Mouse (Mus musculus) limb, embryonic 14.5 days (tissue): ENCODE results near the gene Ebf4. TPM values are rescaled to one million over a fixed set of nuclear protein-coding genes. Genes with fewer than 3 reads are reported as not detected.

Experiments used
- ATAC-seq: fragments of 200-750 bp; cut with Nextera tagmentation; 2 replicates; pipeline ENCODE4 v1.8.0; 2017; ENCODE audit warnings: low read depth, moderate number of reproducible peaks, moderate TSS enrichment; ENCODE audit not compliant: low FRiP score
- DNase-seq: peaks from one replicate; pipeline ENCODE4 v3.0.0-alpha.2; 2015; ENCODE audit warnings: low spot score
- H3K27ac ChIP-seq: fragments of 300-500 bp; sonication (generic); replicated peaks from 2 replicates; pipeline ENCODE4 v1.5.1; 2014; ENCODE audit warnings: low read depth, mild to moderate bottlenecking, low read length, moderate library complexity, mixed read lengths
- H3K27me3 ChIP-seq: fragments of 300-500 bp; sonication (generic); 2 replicates; pipeline ENCODE4 v1.6.1; 2014; ENCODE audit warnings: low read length, mixed read lengths; ENCODE audit not compliant: control insufficient read depth, insufficient read depth
- H3K36me3 ChIP-seq: fragments of 300-500 bp; sonication (generic); 2 replicates; pipeline ENCODE4 v1.6.1; 2014; ENCODE audit warnings: mild to moderate bottlenecking, low read length, moderate library complexity, mixed read lengths; ENCODE audit not compliant: control insufficient read depth, insufficient read depth
- H3K4me1 ChIP-seq: fragments of 300-500 bp; sonication (generic); 2 replicates; pipeline ENCODE4 v1.6.1; 2014; ENCODE audit warnings: antibody characterized with exemption, low read length, mixed read lengths; ENCODE audit not compliant: control insufficient read depth, insufficient read depth
- H3K4me2 ChIP-seq: fragments of 300-500 bp; sonication (generic); replicated peaks from 2 replicates; pipeline ENCODE4 v1.6.1; 2014; ENCODE audit warnings: low read depth, mild to moderate bottlenecking, low read length, moderate library complexity; ENCODE audit not compliant: severe bottlenecking
- H3K4me3 ChIP-seq: fragments of 300-500 bp; sonication (generic); replicated peaks from 2 replicates; pipeline ENCODE4 v1.5.1; 2014; ENCODE audit warnings: low read length
- H3K9ac ChIP-seq: fragments of 300-500 bp; sonication (generic); 2 replicates; pipeline ENCODE4 v1.6.1; 2014; ENCODE audit warnings: mild to moderate bottlenecking, low read depth, low read length, moderate library complexity; ENCODE audit not compliant: severe bottlenecking
- H3K9me3 ChIP-seq: fragments of 300-500 bp; sonication (generic); 2 replicates; pipeline ENCODE4 v1.6.1; 2016; ENCODE audit warnings: low read length; ENCODE audit not compliant: control insufficient read depth
- POLR2A ChIP-seq: fragments of 200-500 bp; IDR thresholded peaks from 2 replicates; pipeline ENCODE4 v1.8.0; 2012; ENCODE audit warnings: inconsistent platforms, mild to moderate bottlenecking, moderate library complexity, borderline replicate concordance; ENCODE audit not compliant: insufficient read depth, insufficient read length; ENCODE audit errors: extremely low read depth
- WGBS: fragments of 180-500 bp; shearing (Covaris S2); extraction: QIAGEN DNeasy Blood & Tissue Kit; methylation state at CpG from one replicate; pipeline ENCODE4 v1.1.7; 2014; 5-methylcytosine and 5-hydroxymethylcytosine counted together
- polyA plus RNA-seq, 2 experiments: library from polyadenylated mRNA; depleted of rRNA in 1 of 2; stranded (reverse) in 1 of 2; unstranded in 1 of 2; fragments of >200 nt; fragmentation: Nextera tagmentation in 1 of 2; extraction: Ambion mirVana in 1 of 2; gene quantifications; 2 replicates each; pipeline versions ENCODE4 v1.2.1 to v1.2.3; 2012 to 2014

Ebf4 gene
- polyA plus RNA-seq, 2 experiments = 5.7 to 27.4 TPM

GRCm38 (mm10) chr2:130295331-130296133 is 563 bp downstream of the Ebf4 start:
- peak; percentile 45 for ATAC-seq
- Histone ChIP-seq H3K27me3 (peaks cover 11% of the 10 kb centered on the region; the same call in 1 of the 2 replicates), H3K4me1 (peaks cover 17% of the 10 kb centered on the region), H3K4me2 (peak overlapping the region; percentile 81), H3K9me3 (no peaks in the 10 kb centered on the region), H3K27ac (peak overlapping the region; percentile 48; the same call in 1 of the 2 replicates), H3K9ac (peak overlapping the region; percentile 84), H3K4me3 (peak overlapping the region; percentile 69), H3K36me3 (peaks cover 5% of the 10 kb centered on the region; the same call in 1 of the 2 replicates)
- peak; percentile 54 for DNase-seq
- 1% methylated on average over 35 of the region's 99 CpGs for WGBS
- no peak for TF ChIP-seq POLR2A

- Histone ChIP-seq H3K27ac (no peak overlapping the region), H3K4me1 (peaks cover 17% of the 10 kb centered on the region), H3K4me2 (peak overlapping the region; percentile 81), H3K4me3 (peak overlapping the region; percentile 69), H3K27me3 (peaks cover 11% of the 10 kb centered on the region; the same call in 1 of the 2 replicates), H3K9ac (peak overlapping the region; percentile 84), H3K9me3 (no peaks in the 10 kb centered on the region), H3K36me3 (peaks cover 9% of the 10 kb centered on the region; the same call in 1 of the 2 replicates)
- ATAC-seq (peak; percentile 28), DNase-seq (no peak)
- no peak for TF ChIP-seq POLR2A
- WGBS = 7% methylated on average over 20 of the region's 20 CpGs
These were observed 1.3 kb downstream of the Ebf4 start for GRCm38 (mm10) chr2:130296134-130296745.

- no peak overlapping the region for H3K9ac ChIP-seq
- no peak for DNase-seq
- peaks cover 11% of the 10 kb centered on the region; the same call in 1 of the 2 replicates for H3K27me3 ChIP-seq
- no peak for TF ChIP-seq POLR2A
- no peak overlapping the region for H3K27ac ChIP-seq
- no peaks in the 10 kb centered on the region for H3K9me3 ChIP-seq
- H3K36me3 ChIP-seq = peaks cover 10% of the 10 kb centered on the region
- no peak overlapping the region for H3K4me2 ChIP-seq
- WGBS = 82% methylated on average over 9 of the region's 9 CpGs
- H3K4me1 ChIP-seq = peaks cover 17% of the 10 kb centered on the region
- no peak for ATAC-seq
- no peak overlapping the region for H3K4me3 ChIP-seq
These were observed 2.6 kb downstream of the Ebf4 start for GRCm38 (mm10) chr2:130297580-130297979.

GRCm38 (mm10) chr2:130303014-130303413 is 8.0 kb downstream of the Ebf4 start:
- H3K9ac ChIP-seq = no peak overlapping the region
- WGBS = 64% methylated on average over 4 of the region's 4 CpGs
- ATAC-seq = no peak
- DNase-seq = no peak
- no peak overlapping the region for H3K4me3 ChIP-seq
- no peaks in the 10 kb centered on the region for H3K4me1 ChIP-seq
- TF ChIP-seq POLR2A = no peak
- H3K36me3 ChIP-seq = peaks cover 37% of the 10 kb centered on the region
- no peak overlapping the region for H3K4me2 ChIP-seq
- no peaks in the 10 kb centered on the region for H3K9me3 ChIP-seq
- no peak overlapping the region for H3K27ac ChIP-seq
- no peaks in the 10 kb centered on the region for H3K27me3 ChIP-seq

GRCm38 (mm10) chr2:130327057-130327456 is 32.1 kb downstream of the Ebf4 start:
- ATAC-seq (no peak), DNase-seq (no peak)
- 80% methylated on average over 1 of the region's 1 CpGs for WGBS
- Histone ChIP-seq H3K9me3 (no peaks in the 10 kb centered on the region), H3K36me3 (no peaks in the 10 kb centered on the region), H3K27ac (no peak overlapping the region), H3K4me3 (no peak overlapping the region), H3K27me3 (no peaks in the 10 kb centered on the region), H3K4me1 (no peaks in the 10 kb centered on the region), H3K4me2 (no peak overlapping the region), H3K9ac (no peak overlapping the region)
- TF ChIP-seq POLR2A = no peak
